Mouse (Mus musculus) urinary bladder, postnatal 4 days (tissue): ENCODE measurements around the gene Dynll1.
A peak's percentile ranks its signal among the peaks of the same experiment; 100 is the strongest.
"Not testable (repeated sequence)": the region's sequence is repeated elsewhere in the genome, so short reads cannot be mapped to it uniquely, and the experiment has no call there.

Source experiments
- DNase-seq, 2 experiments: peaks; one replicate each; pipeline ENCODE4 v3.0.0; 2021 to 2022; ENCODE audit warnings: low spot score in 2 of 2

The Dynll1 gene

GRCm38 (mm10) chr5:115312816-115313667 is 12.2 kb upstream of the Dynll1 start:
- no peak for DNase-seq

GRCm38 (mm10) chr5:115312354-115312753 is 11.6 kb upstream of the Dynll1 start:
- DNase-seq = no peak

GRCm38 (mm10) chr5:115302190-115302589 is 1.4 kb upstream of the Dynll1 start:
- not testable (repeated sequence) for DNase-seq

- DNase-seq = no peak
Observed at GRCm38 (mm10) chr5:115301615-115302014, 816 bp upstream of the Dynll1 start.

- DNase-seq = peak; percentile 56 to 65
Observed at GRCm38 (mm10) chr5:115300035-115300744, 609 bp downstream of the Dynll1 start.

GRCm38 (mm10) chr5:115296347-115296746 is 4.5 kb downstream of the Dynll1 start:
- DNase-seq = no peak

GRCm38 (mm10) chr5:115294173-115294572 is 6.6 kb downstream of the Dynll1 start:
- no peak for DNase-seq

GRCm38 (mm10) chr5:115284735-115285134 is 16.1 kb downstream of the Dynll1 start:
- no peak for DNase-seq

- DNase-seq = no peak
Observed at GRCm38 (mm10) chr5:115280050-115280687, 20.6 kb downstream of the Dynll1 start.

GRCm38 (mm10) chr5:115279226-115280049 is 21.4 kb downstream of the Dynll1 start, which contains the start of gene Coq5:
Gene Coq5, plus strand, starts transcription at chr5:115279666.
- DNase-seq = peak; percentile 81 to 84

- DNase-seq = no peak
Observed at GRCm38 (mm10) chr5:115278785-115279184, 22.0 kb downstream of the Dynll1 start.

GRCm38 (mm10) chr5:115278053-115278452 is 22.7 kb downstream of the Dynll1 start:
- DNase-seq = no peak

GRCm38 (mm10) chr5:115275998-115276397 is 24.8 kb downstream of the Dynll1 start:
- no peak for DNase-seq

GRCm38 (mm10) chr5:115274771-115275170 is 26.0 kb downstream of the Dynll1 start:
- DNase-seq = no peak

- DNase-seq = no peak
Observed at GRCm38 (mm10) chr5:115274353-115274752, 26.4 kb downstream of the Dynll1 start.

- DNase-seq = no peak
Observed at GRCm38 (mm10) chr5:115273549-115274135, 27.2 kb downstream of the Dynll1 start.

GRCm38 (mm10) chr5:115272812-115273548 is 27.8 kb downstream of the Dynll1 start, which contains the start of gene Rnf10:
Gene Rnf10, minus strand, starts transcription at chr5:115272898.
- peak; percentile 96 for DNase-seq

- peak; percentile 40 to 65 for DNase-seq
Observed at GRCm38 (mm10) chr5:115271931-115272811, 28.6 kb downstream of the Dynll1 start.

- no peak for DNase-seq
Observed at GRCm38 (mm10) chr5:115269969-115270368, 30.8 kb downstream of the Dynll1 start.
